ENCODE assay signal across 20 mouse cellular contexts in genomic region chr4:55513615-55514279, GRCm38 (mm10). TPM values are rescaled to one million over a fixed set of nuclear protein-coding genes. Genes with fewer than 3 reads are reported as not detected.
DNase-seq lines count a peak whose midpoint lies in the region; ATAC-seq lines count a peak whose summit lies in the region.
"Had no signal": no experiment of that assay in that cellular context is flagged by ENCODE, and none has a peak within 500 bp of the region (broad histone marks: within the 10 kb centered on the region; RNA-seq: fewer than 3 reads in every experiment).

No protein-coding gene starts in this region.

- no peaks in the 10 kb centered on the region for H3K9me3 ChIP-seq in heart, embryonic 13.5 days
- no peaks in the 10 kb centered on the region for H3K9me3 ChIP-seq in midbrain, embryonic 15.5 days
- H3K9me3 ChIP-seq in midbrain, embryonic 16.5 days (replicated peaks; ENCODE audit: control insufficient read depth, low read length, poor library complexity, severe bottlenecking) = no peaks in the 10 kb centered on the region
- no peaks in the 10 kb centered on the region for H3K9me3 ChIP-seq in intestine, embryonic 15.5 days
- H3K9me3 ChIP-seq: liver, embryonic 12.5 days; megakaryocyte, embryonic 14.5 days; neural tube, embryonic 13.5 days had no signal

- WGBS in heart, embryonic 13.5 days = 60% methylated on average over 7 of the region's 7 CpGs
- 88% methylated on average over 7 of the region's 7 CpGs for WGBS in midbrain, embryonic 15.5 days
- 87% methylated on average over 7 of the region's 7 CpGs for WGBS in midbrain, embryonic 16.5 days
- 73% methylated on average over 7 of the region's 7 CpGs for WGBS in intestine, embryonic 15.5 days

- H3K9ac ChIP-seq in heart, embryonic 13.5 days = peak overlapping the region; percentile 5; the same call in 1 of the 2 replicates
- no peak overlapping the region for H3K9ac ChIP-seq in midbrain, embryonic 15.5 days
- no peak overlapping the region for H3K9ac ChIP-seq in midbrain, embryonic 16.5 days (ENCODE audit: low read depth, low read length)
- H3K9ac ChIP-seq in intestine, embryonic 15.5 days = no peak overlapping the region
- H3K9ac ChIP-seq: liver, postnatal 0 days had no signal

- no peaks in the 10 kb centered on the region for H3K36me3 ChIP-seq in heart, embryonic 13.5 days
- no peaks in the 10 kb centered on the region for H3K36me3 ChIP-seq in midbrain, embryonic 15.5 days (replicated peaks)
- no peaks in the 10 kb centered on the region for H3K36me3 ChIP-seq in midbrain, embryonic 16.5 days (ENCODE audit: control insufficient read depth, insufficient read depth, low read length)
- no peaks in the 10 kb centered on the region for H3K36me3 ChIP-seq in intestine, embryonic 15.5 days
- H3K36me3 ChIP-seq: liver, embryonic 12.5 days; neural tube, embryonic 13.5 days had no signal

- peaks cover 7% of the 10 kb centered on the region for H3K4me1 ChIP-seq in heart, embryonic 13.5 days
- H3K4me1 ChIP-seq in midbrain, embryonic 15.5 days = peaks cover 3% of the 10 kb centered on the region; the same call in 1 of the 2 replicates
- no peaks in the 10 kb centered on the region for H3K4me1 ChIP-seq in midbrain, embryonic 16.5 days (ENCODE audit: control insufficient read depth, insufficient read depth, low read length)
- peaks cover 3% of the 10 kb centered on the region; the same call in 1 of the 2 replicates for H3K4me1 ChIP-seq in intestine, embryonic 15.5 days (replicated peaks)
- H3K4me1 ChIP-seq: neural tube, embryonic 13.5 days had no signal

- intact Hi-C loops in left cerebral cortex, postnatal 36 days (cut with DNase I) = loop anchor here (5.0 kb wide), 1 partner anchor 709 kb away; no protein-coding TSS in a partner anchor

- no peak overlapping the region for H3K4me2 ChIP-seq in heart, embryonic 13.5 days
- peak overlapping the region; percentile 62; the same call in 1 of the 2 replicates for H3K4me2 ChIP-seq in midbrain, embryonic 15.5 days
- H3K4me2 ChIP-seq in midbrain, embryonic 16.5 days (ENCODE audit: low read length) = no peak overlapping the region
- no peak overlapping the region for H3K4me2 ChIP-seq in intestine, embryonic 15.5 days (replicated peaks)

- peaks cover 20% of the 10 kb centered on the region for H3K27me3 ChIP-seq in heart, embryonic 13.5 days (replicated peaks)
- 0 out of 2 replicates have a peak, but pooled peaks cover 3% of the 10 kb centered on the region for H3K27me3 ChIP-seq in midbrain, embryonic 15.5 days (replicated peaks)
- no peaks in the 10 kb centered on the region for H3K27me3 ChIP-seq in midbrain, embryonic 16.5 days (ENCODE audit: control insufficient read depth, insufficient read depth, low read depth, low read length)
- H3K27me3 ChIP-seq in intestine, embryonic 15.5 days (replicated peaks) = no peaks in the 10 kb centered on the region

- ATAC-seq in heart, embryonic 13.5 days (ENCODE audit: extremely low read depth, insufficient number of reproducible peaks, low FRiP score, low TSS enrichment) = no peak
- no peak for ATAC-seq in midbrain, embryonic 15.5 days (replicated peaks)
- no peak for ATAC-seq in midbrain, embryonic 16.5 days
- peak; percentile 44 for ATAC-seq in intestine, embryonic 15.5 days
- no peak for ATAC-seq in granulocyte monocyte progenitor cell, adult 5-6 weeks (replicated peaks; ENCODE audit: poor library complexity, severe bottlenecking)

- H3K27ac ChIP-seq in heart, embryonic 13.5 days (replicated peaks) = no peak overlapping the region
- no peak overlapping the region for H3K27ac ChIP-seq in midbrain, embryonic 15.5 days
- no peak overlapping the region for H3K27ac ChIP-seq in midbrain, embryonic 16.5 days (ENCODE audit: low read length)
- H3K27ac ChIP-seq in intestine, embryonic 15.5 days = no peak overlapping the region
- H3K27ac ChIP-seq: liver, embryonic 12.5 days; neural tube, embryonic 13.5 days had no signal

- DNase-seq in heart, adult 9 months (ENCODE audit: low spot score in 2 of 2) = no peak
- DNase-seq in left cerebral cortex, postnatal 36 days (ENCODE audit: low spot score in 2 of 2) = no peak
- DNase-seq: cerebellum, adult 11-12 months; gastrocnemius, adult 2 months; gastrocnemius, postnatal 36 days; heart, postnatal 36 days; kidney, adult 9 months; layer of hippocampus, postnatal 36 days; lung, postnatal 4 days; right cerebral cortex, postnatal 4 days had no signal

- H3K4me3 ChIP-seq in heart, embryonic 13.5 days = no peak overlapping the region
- no peak overlapping the region for H3K4me3 ChIP-seq in midbrain, embryonic 15.5 days
- H3K4me3 ChIP-seq in midbrain, embryonic 16.5 days (ENCODE audit: low read depth, low read length) = no peak overlapping the region
- H3K4me3 ChIP-seq in intestine, embryonic 15.5 days (replicated peaks) = no peak overlapping the region
- H3K4me3 ChIP-seq: erythroblast, embryonic 14.5 days had no signal

RNA-seq across cellular contexts. Expression of gene Klf4, which starts 18.5 kb away (rescaled TPM):
- polyA plus RNA-seq in heart, embryonic 13.5 days (2015; fragmentation: Nextera tagmentation; extraction: Ambion mirVana) = 3.7 and 3.8 TPM in 2 replicates
- polyA plus RNA-seq in midbrain, embryonic 15.5 days (2015; fragmentation: Nextera tagmentation; extraction: Ambion mirVana) = 2.6 and 3.0 TPM in 2 replicates
- 1.9 and 2.0 TPM in 2 replicates for polyA plus RNA-seq in midbrain, embryonic 16.5 days (2015; fragmentation: Nextera tagmentation; extraction: Ambion mirVana)
- polyA plus RNA-seq in intestine, embryonic 15.5 days (2015; fragmentation: Nextera tagmentation; extraction: Ambion mirVana) = 9.6 and 12.1 TPM in 2 replicates
- total RNA-seq in left cerebral cortex, postnatal 36 days (2021) = 1 to 10 TPM; 5.4 to 7.6 TPM
- total RNA-seq in granulocyte monocyte progenitor cell, adult 5-6 weeks (2014; fragmentation: Nextera tagmentation) = 14.6 and 15.8 TPM in 2 replicates
- 5.4 and 11.2 TPM in 2 replicates for total RNA-seq in granulocyte monocyte progenitor cell, adult 5-6 weeks (2017)
